13 mouse cellular contexts compared by ENCODE assay signal in genomic region chr16:22725261-22725660, GRCm38 (mm10).
DNase-seq lines count a peak whose midpoint lies in the region; ATAC-seq lines count a peak whose summit lies in the region.
"Had no signal": no experiment of that assay in that cellular context is flagged by ENCODE, and none has a peak within 500 bp of the region (broad histone marks: within the 10 kb centered on the region; RNA-seq: fewer than 3 reads in every experiment).

No protein-coding gene starts in this region.

- no peaks in the 10 kb centered on the region for H3K9me3 ChIP-seq in heart, embryonic 11.5 days (replicated peaks; ENCODE audit: control insufficient read depth, low read length)
- H3K9me3 ChIP-seq: hindbrain, embryonic 12.5 days; limb, embryonic 10.5 days; megakaryocyte, embryonic 14.5 days had no signal

- no peaks in the 10 kb centered on the region for H3K27me3 ChIP-seq in heart, embryonic 11.5 days (ENCODE audit: control insufficient read depth, insufficient read depth, low read length)
- H3K27me3 ChIP-seq: hindbrain, embryonic 12.5 days had no signal

- intact Hi-C loops in heart, postnatal 10 days (cut with DNase I), result no loop called here

- H3K9ac ChIP-seq in heart, embryonic 11.5 days (ENCODE audit: low read depth, low read length), result no peak overlapping the region
- H3K9ac ChIP-seq: hindbrain, embryonic 12.5 days had no signal

- H3K36me3 ChIP-seq in heart, embryonic 11.5 days (ENCODE audit: control insufficient read depth, insufficient read depth, low read length), result no peaks in the 10 kb centered on the region
- H3K36me3 ChIP-seq: hindbrain, embryonic 12.5 days; limb, embryonic 10.5 days had no signal

- no peak overlapping the region for H3K27ac ChIP-seq in heart, embryonic 11.5 days (ENCODE audit: low read depth, low read length)
- H3K27ac ChIP-seq: hindbrain, embryonic 12.5 days; limb, embryonic 10.5 days had no signal

- no peak overlapping the region for H3K4me2 ChIP-seq in heart, embryonic 11.5 days
- H3K4me2 ChIP-seq: hindbrain, embryonic 12.5 days had no signal

- ATAC-seq in heart, embryonic 11.5 days (replicated peaks; ENCODE audit: insufficient number of reproducible peaks, low FRiP score, low TSS enrichment), result no peak
- no peak for ATAC-seq in erythroblast, adult 5-6 weeks (replicated peaks; ENCODE audit: low FRiP score, poor library complexity, severe bottlenecking)
- ATAC-seq: intestine, postnatal 0 days had no signal

- DNase-seq in heart, postnatal 10 days, result peak; percentile 48 to 50
- DNase-seq in NIH3T3 (ENCODE audit: low read depth), result peak; percentile 88
- DNase-seq in adrenal gland, adult 8-10 months, result peak; percentile 44
- peak; percentile 67 for DNase-seq in fibroblast of lung, adult 2 months (ENCODE audit: low read depth)
- no peak for DNase-seq in embryo, embryonic 11 days
- DNase-seq in left cerebral cortex, adult 11 months (ENCODE audit: low spot score), result no peak

- H3K4me3 ChIP-seq in heart, embryonic 11.5 days (ENCODE audit: low read depth, low read length), result no peak overlapping the region
- H3K4me3 ChIP-seq: erythroblast, embryonic 14.5 days; hindbrain, embryonic 12.5 days; limb, embryonic 10.5 days; megakaryocyte, embryonic 14.5 days had no signal

- peaks cover 6% of the 10 kb centered on the region for H3K4me1 ChIP-seq in heart, embryonic 11.5 days (ENCODE audit: control insufficient read depth, insufficient read depth, low read length)
- H3K4me1 ChIP-seq: hindbrain, embryonic 12.5 days; limb, embryonic 10.5 days had no signal

- 84% methylated on average over 3 of the region's 3 CpGs for whole genome bisulfite sequencing in heart, embryonic 11.5 days (ENCODE audit: insufficient replicate concordance)

Comparison
In these comparisons a context has a peak if more than half of its experiments do, and no peak if none do; other contexts are left out.
1. DNase-seq: peak in heart, postnatal 10 days (2 of 2), NIH3T3 (single experiment), adrenal gland, adult 8-10 months (single experiment) and fibroblast of lung, adult 2 months (single experiment); none in embryo, embryonic 11 days (single experiment) and left cerebral cortex, adult 11 months (single experiment).